ENCODE assay signal across 36 mouse cellular contexts in genomic region chr1:67010520-67010919, GRCm38 (mm10).
"Had no signal": no experiment of that assay in that cellular context is flagged by ENCODE, and none has a peak within 500 bp of the region (broad histone marks: within the 10 kb centered on the region; RNA-seq: fewer than 3 reads in every experiment).

No protein-coding gene starts in this region.

- H3K4me1 ChIP-seq: heart, embryonic 10.5 days; hindbrain, embryonic 10.5 days; hindbrain, embryonic 12.5 days; hindbrain, embryonic 13.5 days; hindbrain, embryonic 15.5 days; intestine, embryonic 15.5 days; kidney, embryonic 15.5 days had no signal

- DNase-seq: heart, postnatal 10 days; heart, postnatal 14 days; heart, postnatal 36 days; heart, postnatal 4 days; kidney, adult 11 months; kidney, adult 18-20 months; kidney, adult 2 months; kidney, adult 8-10 months; kidney, adult 9 months; kidney, postnatal 10 days; kidney, postnatal 14 days; kidney, postnatal 25 days; kidney, postnatal 36 days; kidney, postnatal 4 days; layer of hippocampus, adult 9-11 months; layer of hippocampus, postnatal 36 days had no signal

- H3K4me3 ChIP-seq: heart, embryonic 10.5 days; heart, embryonic 12.5 days; heart, embryonic 13.5 days; heart, embryonic 15.5 days; hindbrain, embryonic 10.5 days; hindbrain, embryonic 12.5 days; hindbrain, embryonic 13.5 days; hindbrain, embryonic 15.5 days; intestine, embryonic 15.5 days; kidney, embryonic 15.5 days; layer of hippocampus, adult 2 months; left cerebral cortex, adult 2 months had no signal

- H3K27ac ChIP-seq: heart, embryonic 10.5 days; heart, embryonic 13.5 days; heart, embryonic 15.5 days; hindbrain, embryonic 10.5 days; hindbrain, embryonic 12.5 days; hindbrain, embryonic 13.5 days; hindbrain, embryonic 14.5 days; hindbrain, embryonic 15.5 days; hindbrain, postnatal 0 days; intestine, embryonic 15.5 days; kidney, embryonic 15.5 days; kidney, postnatal 0 days; layer of hippocampus, adult 2 months; left cerebral cortex, adult 2 months had no signal

- ATAC-seq: hindbrain, embryonic 16.5 days; hindbrain, postnatal 0 days; inflammation-experienced regulatory T-cells, adult 6 months; intestine, embryonic 15.5 days; intestine, embryonic 16.5 days; intestine, postnatal 0 days had no signal

- H3K9ac ChIP-seq: heart, embryonic 12.5 days; heart, embryonic 13.5 days; heart, embryonic 15.5 days; hindbrain, embryonic 12.5 days; hindbrain, embryonic 13.5 days; hindbrain, embryonic 14.5 days; hindbrain, embryonic 15.5 days; intestine, embryonic 15.5 days; kidney, embryonic 15.5 days had no signal

- H3K4me2 ChIP-seq: heart, embryonic 11.5 days; heart, embryonic 12.5 days; heart, embryonic 13.5 days; heart, embryonic 15.5 days; hindbrain, embryonic 12.5 days; hindbrain, embryonic 13.5 days; hindbrain, embryonic 14.5 days; hindbrain, embryonic 15.5 days; intestine, embryonic 15.5 days; kidney, embryonic 15.5 days had no signal

- H3K9me3 ChIP-seq: heart, embryonic 10.5 days; heart, embryonic 12.5 days; heart, embryonic 13.5 days; heart, embryonic 15.5 days; hindbrain, embryonic 10.5 days; hindbrain, embryonic 12.5 days; hindbrain, embryonic 13.5 days; hindbrain, embryonic 15.5 days; intestine, embryonic 15.5 days; kidney, embryonic 15.5 days had no signal

- H3K27me3 ChIP-seq: heart, embryonic 12.5 days; heart, embryonic 13.5 days; heart, embryonic 15.5 days; hindbrain, embryonic 12.5 days; hindbrain, embryonic 13.5 days; hindbrain, embryonic 15.5 days; intestine, embryonic 15.5 days; kidney, embryonic 15.5 days had no signal
